Mouse (Mus musculus) G1E (cell line): ENCODE data around the gene Lrrc58.

Experiments used
- CTCF ChIP-seq: IDR thresholded peaks from 2 replicates; pipeline ENCODE4 v1.5.1; 2012; ENCODE audit warnings: low read depth, low read length, inconsistent platforms, mixed read lengths
- GATA1 ChIP-seq: IDR thresholded peaks from 2 replicates; pipeline ENCODE4 v1.6.1; 2012; ENCODE audit warnings: borderline replicate concordance, low read length, inconsistent platforms, mixed read lengths
- GATA2 ChIP-seq: IDR thresholded peaks from 2 replicates; pipeline ENCODE4 v1.6.1; 2012; ENCODE audit warnings: low read depth, low read length, inconsistent platforms, borderline replicate concordance
- POLR2AphosphoS5 ChIP-seq: IDR thresholded peaks from 2 replicates; pipeline ENCODE4 v1.6.1; 2012; ENCODE audit warnings: low read depth, low read length, inconsistent platforms; ENCODE audit not compliant: insufficient replicate concordance
- TAL1 ChIP-seq: conservative IDR thresholded peaks from 2 replicates; pipeline ENCODE4 v1.6.1; 2012; ENCODE audit warnings: low read depth, low read length, inconsistent platforms, mixed read lengths

- TF ChIP-seq CTCF (no peak), GATA1 (no peak), POLR2AphosphoS5 (no peak), TAL1 (no peak), GATA2 (no peak)
Observed at GRCm38 (mm10) chr16:37898790-37899189, 30.6 kb downstream of the Lrrc58 start.
